Mouse (Mus musculus) frontal cortex, adult (tissue): ENCODE data around the gene Triml1.

Source experiments
- ATAC-seq: cut with Nextera tagmentation; 2 replicates; pipeline ENCODE4 v1.9.2; 2017; ENCODE audit warnings: mild to moderate bottlenecking, moderate library complexity, mixed read lengths; ENCODE audit not compliant: low TSS enrichment

Gene Triml1

GRCm38 (mm10) chr8:43141386-43141785 is at the start of gene Triml1:
Triml1 (minus strand) TSS chr8:43141486.
- no peak for ATAC-seq

GRCm38 (mm10) chr8:43182281-43182680 is 41.0 kb upstream of the Triml1 start:
- ATAC-seq, result no peak

GRCm38 (mm10) chr8:43180054-43180690 is 38.9 kb upstream of the Triml1 start, which contains the start of gene Triml2:
Triml2 (plus strand) TSS chr8:43180541.
- ATAC-seq, result no peak

GRCm38 (mm10) chr8:43179189-43179588 is 37.9 kb upstream of the Triml1 start:
- peak; percentile 73 for ATAC-seq

GRCm38 (mm10) chr8:43178263-43178662 is 37.0 kb upstream of the Triml1 start:
- no peak for ATAC-seq

- no peak for ATAC-seq
Measured at GRCm38 (mm10) chr8:43176766-43177486, 35.6 kb upstream of the Triml1 start.

GRCm38 (mm10) chr8:43169249-43169755 is 28.0 kb upstream of the Triml1 start:
- peak; percentile 64 for ATAC-seq

- peak; percentile 92 for ATAC-seq
Measured at GRCm38 (mm10) chr8:43168083-43168482, 26.8 kb upstream of the Triml1 start.

GRCm38 (mm10) chr8:43164453-43164852 is 23.2 kb upstream of the Triml1 start:
- no peak for ATAC-seq

GRCm38 (mm10) chr8:43163255-43163654 is 22.0 kb upstream of the Triml1 start:
- ATAC-seq, result no peak

GRCm38 (mm10) chr8:43149307-43149706 is 8.0 kb upstream of the Triml1 start:
- ATAC-seq, result no peak

GRCm38 (mm10) chr8:43111205-43111827 is 30.0 kb downstream of the Triml1 start:
- ATAC-seq, result peak; percentile 41
